Mouse (Mus musculus): Measurements from ENCODE around the gene Card6.

The Card6 gene

DNA sequence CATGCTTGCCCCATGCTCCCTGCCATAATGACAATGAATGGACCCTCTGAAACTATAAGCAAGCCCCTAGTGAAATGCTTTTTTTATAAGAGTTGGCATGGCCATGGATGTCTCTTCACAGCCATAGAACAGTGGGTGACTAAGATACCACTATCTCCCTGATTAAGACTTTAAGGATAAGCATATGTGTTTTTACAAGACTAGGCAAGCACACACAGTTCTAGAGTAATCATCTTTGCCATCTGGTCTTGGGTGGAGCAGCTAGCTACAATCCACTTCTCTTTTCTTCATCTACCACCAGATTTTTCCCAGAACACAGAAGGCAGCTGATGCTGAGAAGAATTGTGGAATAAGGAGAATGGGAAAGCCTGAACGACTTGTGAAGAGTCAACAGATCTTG is 27.1 kb downstream of the Card6 start:
- DNase-seq, result no peak

GRCm38 (mm10) chr15:5068801-5069518 is 39.4 kb downstream of the Card6 start:
- DNase-seq, result peak; percentile 43 to 48

GRCm38 (mm10) chr15:5063635-5064034 is 44.7 kb downstream of the Card6 start, which contains the start of gene C7:
Gene C7 (minus strand): TSS chr15:5063740.
- DNase-seq, result no peak
